Mouse (Mus musculus): ENCODE measurements around the gene Csde1.

- TF ChIP-seq POLR2A (IDR thresholded peaks at IDR 0.05; ENCODE audit: low read depth, low read length) (no peak), CTCF (conservative IDR thresholded peaks at IDR 0.05; ENCODE audit: insufficient read depth, insufficient read length, low read depth, low read length) (no peak)
Observed at GRCm38 (mm10) chr3:102992936-102993335, 27.3 kb upstream of the Csde1 start.

All from kidney, adult 2 months (tissue).